Mouse (Mus musculus) adrenal gland, postnatal 36 days (tissue): ENCODE measurements around the gene Krt19. TPM values are rescaled to one million over a fixed set of nuclear protein-coding genes. Genes with fewer than 3 reads are reported as not detected.

Experiments used
- DNase-seq, 2 experiments: peaks; one replicate each; pipeline ENCODE4 v3.0.0; 2021; ENCODE audit warnings: mixed read lengths in 1 of 2
- long read RNA-seq, 2 experiments: library from polyadenylated mRNA; stranded (forward); transcript quantifications; one replicate each; pipeline ENCODE4 v2.0.0; 2021; ENCODE audit warnings: borderline sequencing depth in 2 of 2
- total RNA-seq, 2 experiments: library from RNA; stranded (reverse); gene quantifications; 2 replicates each; pipeline ENCODE4 v1.2.3; 2021

Krt19 gene
- total RNA-seq, result 1 to 10 TPM; 3.9 to 6.8 TPM
- long read RNA-seq, experiment 1, partial matches to known transcripts, result 0 of 1 reads
- long read RNA-seq, experiment 1, other reads (novel, unspliced or antisense), result 0 of 1 reads
- long read RNA-seq, experiment 2, partial matches to known transcripts, result 0 of 1 reads
- long read RNA-seq, experiment 2, other reads (novel, unspliced or antisense), result 0 of 1 reads

DNA sequence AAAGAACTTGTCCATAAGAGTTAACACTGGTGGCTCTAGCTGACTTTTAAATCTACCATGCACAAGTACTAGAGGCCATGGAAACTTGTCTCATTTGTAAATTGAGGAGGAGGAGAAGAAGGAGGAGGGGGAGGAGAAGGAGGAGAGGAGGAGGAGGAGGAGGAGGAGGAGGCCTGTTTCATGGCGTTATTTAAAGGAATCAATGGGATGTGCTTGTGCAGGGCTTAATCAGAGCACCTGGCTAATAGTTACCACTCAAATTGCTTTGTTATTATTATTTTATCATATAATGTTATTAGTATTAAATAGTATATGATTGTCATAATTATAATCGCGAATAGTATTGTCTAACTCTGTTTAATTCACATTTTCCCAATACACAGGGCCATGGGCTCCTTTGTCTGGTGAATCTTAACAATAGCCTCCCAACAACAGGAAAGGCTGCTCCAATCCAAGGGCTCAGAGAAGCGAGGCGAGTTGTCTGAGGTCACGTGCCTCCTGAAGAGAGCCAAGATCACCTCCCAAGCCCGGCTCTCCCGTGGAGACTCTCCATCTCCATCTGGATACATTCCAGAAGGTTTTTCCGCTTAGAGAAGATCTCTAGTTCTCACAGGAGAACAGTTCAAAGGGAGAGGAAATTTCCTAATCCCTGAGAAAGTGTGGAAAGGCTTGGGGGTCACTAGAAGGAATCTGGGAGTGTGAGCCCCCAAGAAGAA is at the start of gene Krt19:
Gene Krt19 (minus strand): TSS at position 51 of the 716 bp plus-strand sequence.
- DNase-seq, result no peak

DNA sequence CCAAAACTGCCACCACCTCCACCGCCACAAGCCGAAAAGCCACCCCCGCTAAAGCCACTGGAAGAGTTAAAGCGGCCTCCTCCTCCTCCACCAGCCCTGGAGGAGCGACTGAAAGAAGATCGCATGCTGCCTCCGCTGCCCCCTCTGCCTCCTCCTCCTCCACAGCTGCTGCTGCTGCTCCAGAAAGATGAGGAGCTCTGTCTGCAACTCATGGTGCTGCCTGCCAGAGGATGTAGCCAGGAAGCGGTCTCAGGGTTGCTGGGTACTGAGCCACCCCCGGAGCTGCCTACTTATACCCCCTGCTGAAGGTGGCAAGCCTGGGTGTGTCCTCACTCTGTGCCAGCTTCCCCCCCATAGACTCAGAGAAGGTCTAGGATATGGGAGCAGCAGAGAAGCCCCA is 44.5 kb upstream of the Krt19 start, which contains the start of gene Krt9:
Gene Krt9 (minus strand): TSS at position 255 of the 400 bp plus-strand sequence.
- DNase-seq, result no peak

- DNase-seq, result no peak
Observed at GRCm38 (mm10) chr11:100191820-100192219, 43.4 kb upstream of the Krt19 start.

- DNase-seq, result no peak
Observed at GRCm38 (mm10) chr11:100186736-100187135, 38.3 kb upstream of the Krt19 start.

DNA sequence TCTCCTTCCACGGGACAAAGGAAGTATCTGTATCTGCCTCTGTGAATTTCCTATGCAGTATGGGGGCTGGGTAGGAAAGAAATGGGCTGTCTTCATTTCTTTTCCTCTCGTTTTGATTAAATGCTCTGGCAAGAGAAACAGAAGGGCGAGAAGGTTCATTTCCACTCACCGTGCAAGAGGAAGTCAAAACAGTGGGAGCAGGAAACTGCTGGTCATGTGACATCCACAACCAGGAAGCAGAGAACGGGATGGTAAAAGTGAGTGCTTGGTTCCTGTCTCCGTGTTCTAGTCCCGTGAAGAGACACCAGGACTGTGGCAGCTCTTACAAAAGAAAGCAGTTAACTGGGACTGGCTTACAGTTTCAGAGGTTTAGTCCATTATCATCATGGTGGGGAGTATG is 33.3 kb upstream of the Krt19 start:
- DNase-seq, result no peak

DNA sequence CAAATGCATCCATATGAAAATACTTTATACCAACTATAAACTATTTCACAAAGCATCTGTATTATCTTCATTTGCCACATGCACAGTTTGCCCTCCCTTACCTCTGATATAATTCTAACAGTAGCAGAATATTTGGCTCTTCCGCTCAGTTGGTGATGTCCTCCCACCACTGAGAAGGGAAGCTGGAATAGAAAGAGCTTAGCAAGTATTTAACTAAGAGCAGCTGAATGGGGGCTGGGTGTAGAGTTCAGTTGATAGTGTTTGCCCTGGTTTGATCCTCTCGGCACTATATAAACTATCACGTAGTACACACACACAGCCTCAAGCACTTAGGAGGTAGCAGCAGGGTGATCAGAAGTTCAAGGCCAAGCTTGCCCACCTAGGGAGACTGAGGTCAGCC is 30.8 kb upstream of the Krt19 start:
- no peak for DNase-seq

DNA sequence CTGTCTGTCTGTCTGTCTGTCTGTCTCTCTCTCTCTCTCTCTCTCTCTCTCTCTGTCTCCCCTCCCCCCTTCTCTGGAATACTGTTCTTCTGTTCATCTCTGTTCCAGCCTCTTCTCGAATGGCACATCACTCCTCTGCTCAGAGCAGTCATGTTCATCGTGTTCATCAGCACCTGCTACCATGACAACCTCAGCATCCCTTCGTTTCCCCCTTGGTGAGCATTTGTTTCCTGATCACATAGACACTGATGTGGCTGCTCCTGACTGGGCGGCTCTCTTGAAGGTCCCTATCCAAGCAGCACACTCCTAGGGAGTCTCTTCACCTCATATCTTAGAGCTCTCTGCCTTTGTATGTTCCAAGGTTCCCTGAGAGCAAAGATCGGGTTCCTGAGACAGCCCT is 29.8 kb upstream of the Krt19 start:
- DNase-seq, result no peak

DNA sequence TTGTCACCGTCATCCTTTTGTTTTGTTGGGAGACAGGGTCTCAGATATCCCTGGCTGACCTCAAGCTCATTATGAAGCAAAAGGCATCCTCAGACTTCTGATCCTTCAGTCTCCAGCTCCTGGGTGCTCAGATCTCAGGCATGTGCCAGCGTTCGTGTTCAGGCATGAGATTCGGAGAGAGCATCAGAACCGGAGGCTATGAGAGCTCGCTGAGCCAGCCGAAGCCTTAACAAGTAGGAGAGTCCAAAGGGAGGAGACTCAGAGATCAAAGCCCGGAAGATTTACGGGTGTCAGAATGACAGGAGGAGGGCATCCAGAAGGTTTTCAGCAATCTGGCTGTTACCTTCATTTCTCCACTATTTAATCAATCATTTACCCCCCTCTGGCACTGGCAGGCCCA is 28.3 kb upstream of the Krt19 start:
- DNase-seq, result no peak

- DNase-seq, result peak; percentile 77 to 79
Observed at GRCm38 (mm10) chr11:100168765-100169762, 20.6 kb upstream of the Krt19 start.

GRCm38 (mm10) chr11:100168071-100168470 is 19.6 kb upstream of the Krt19 start:
- no peak for DNase-seq

- DNase-seq, result no peak
Observed at GRCm38 (mm10) chr11:100164392-100164791, 15.9 kb upstream of the Krt19 start.

DNA sequence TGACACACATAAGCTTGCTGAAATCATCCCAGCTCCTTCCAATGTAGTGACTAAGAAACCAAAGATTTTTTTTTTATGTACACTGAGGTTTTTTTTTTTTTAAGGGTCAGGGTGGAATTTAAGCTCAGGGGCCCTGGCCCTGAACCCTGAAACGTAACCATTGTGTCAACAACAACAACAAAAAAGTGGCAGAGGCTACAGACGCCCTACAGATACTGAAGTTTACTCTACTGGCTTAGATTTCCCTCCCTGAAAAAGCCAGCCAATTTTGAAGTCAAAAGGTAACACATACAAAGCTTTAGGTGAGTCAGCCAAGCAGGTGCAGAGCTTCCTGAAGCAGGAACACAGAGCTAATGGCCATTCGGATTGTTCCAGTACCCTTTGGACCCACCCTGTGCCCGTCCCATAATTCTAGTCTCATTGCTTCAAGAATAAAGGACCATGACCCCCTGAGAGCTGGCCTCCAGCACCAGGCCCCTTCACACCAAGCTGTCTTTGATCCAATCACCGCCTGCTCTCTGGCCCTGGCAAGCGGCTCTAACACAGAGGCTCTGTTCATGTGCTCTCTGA is 9.5 kb upstream of the Krt19 start:
- no peak for DNase-seq

DNA sequence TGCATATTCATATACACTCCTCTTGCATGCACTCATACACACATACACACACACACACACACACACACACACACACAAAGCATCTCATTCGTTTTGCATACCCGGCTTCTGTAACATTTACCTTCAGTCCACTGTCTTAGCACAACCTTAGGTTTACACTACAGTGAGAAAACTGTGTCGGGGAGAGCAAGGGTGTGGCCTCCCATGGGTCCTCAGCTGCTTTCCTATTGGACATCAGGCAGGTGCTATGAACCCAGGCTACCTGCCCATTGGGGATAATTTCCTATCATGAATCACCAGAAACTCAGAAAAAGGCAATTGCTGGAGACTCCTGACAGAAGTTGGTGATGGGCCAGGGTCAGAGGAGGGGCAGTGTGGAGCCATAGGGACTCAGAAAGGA is 8.9 kb upstream of the Krt19 start:
- no peak for DNase-seq

- DNase-seq, result no peak
Observed at GRCm38 (mm10) chr11:100155497-100156255, 7.2 kb upstream of the Krt19 start.

- no peak for DNase-seq
Observed at GRCm38 (mm10) chr11:100147566-100148353, 705 bp downstream of the Krt19 start.

GRCm38 (mm10) chr11:100145858-100146560 is 2.5 kb downstream of the Krt19 start:
- no peak for DNase-seq

GRCm38 (mm10) chr11:100145104-100145503 is 3.4 kb downstream of the Krt19 start:
- no peak for DNase-seq

GRCm38 (mm10) chr11:100140966-100141365 is 7.5 kb downstream of the Krt19 start:
- no peak for DNase-seq

DNA sequence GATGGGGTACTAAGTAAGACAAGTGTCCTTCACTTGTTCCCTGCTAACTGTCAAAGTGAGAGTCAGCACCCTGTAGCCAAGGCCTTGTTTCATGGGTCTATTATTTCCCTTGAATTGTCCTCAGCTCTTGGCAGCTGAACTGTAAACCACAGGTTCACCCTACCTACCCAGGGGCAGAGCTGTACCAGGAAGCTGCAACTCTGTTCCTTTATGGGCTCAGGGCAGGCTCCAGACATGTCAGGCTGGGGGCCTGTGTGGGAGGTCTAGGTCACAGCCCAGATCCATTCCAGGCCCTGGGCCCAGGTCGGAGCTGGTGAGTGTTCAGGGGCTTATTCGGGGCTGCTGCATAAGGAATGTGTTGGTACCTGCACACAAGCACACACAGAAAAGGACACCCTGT is 9.1 kb downstream of the Krt19 start:
- DNase-seq, result no peak

- no peak for DNase-seq
Observed at GRCm38 (mm10) chr11:100138809-100139208, 9.7 kb downstream of the Krt19 start.
